Mouse (Mus musculus) thymus, adult 2 months (tissue): ENCODE data around the gene Olfr286.

Source experiments
- CTCF ChIP-seq: fragments of 200-500 bp; IDR thresholded peaks from 2 replicates; pipeline ENCODE4 v1.5.1; 2012; ENCODE audit warnings: mild to moderate bottlenecking, control low read depth, low read length, moderate library complexity, borderline replicate concordance; ENCODE audit not compliant: control insufficient read depth, poor library complexity, insufficient read depth; ENCODE audit errors: extremely low read depth
- POLR2A ChIP-seq: fragments of 200-500 bp; IDR thresholded peaks from 2 replicates; pipeline ENCODE4 v1.6.1; 2012; ENCODE audit warnings: mild to moderate bottlenecking, low read length, control low read depth, moderate library complexity; ENCODE audit not compliant: control insufficient read depth, poor library complexity, insufficient read depth; ENCODE audit errors: extremely low read depth

GRCm38 (mm10) chr15:98181132-98181711, 53.0 kb downstream of the Olfr286 start:
- TF ChIP-seq CTCF (peak; percentile 71; the same call in 1 of the 2 replicates), POLR2A (no peak)
